Mouse (Mus musculus): ENCODE results near the gene Bcl6b. TPM values are rescaled to one million over a fixed set of nuclear protein-coding genes. Genes with fewer than 3 reads are reported as not detected.

Bcl6b gene
- polyA plus RNA-seq, 1 experiment = 1.6 TPM

GRCm38 (mm10) chr11:70218039-70218438, 11.6 kb downstream of the Bcl6b start:
- DNase-seq = no peak
- Histone ChIP-seq H3K4me1 (replicated peaks; ENCODE audit: control insufficient read depth, insufficient read depth, low read length) (peaks cover 11% of the 10 kb centered on the region), H3K27ac (ENCODE audit: control insufficient read depth, insufficient read depth, low read length) (no peak overlapping the region), H3K36me3 (ENCODE audit: control insufficient read depth, insufficient read depth, low read length) (no peaks in the 10 kb centered on the region), H3K27me3 (ENCODE audit: control insufficient read depth, insufficient read depth, low read length) (peaks cover 12% of the 10 kb centered on the region), H3K4me3 (ENCODE audit: control insufficient read depth, insufficient read depth, low read length) (no peak overlapping the region)
- TF ChIP-seq POLR2A (IDR thresholded peaks at IDR 0.05; ENCODE audit: control insufficient read depth, extremely low read depth, insufficient read depth, low read length, poor library complexity) (no peak), CTCF (IDR thresholded peaks at IDR 0.05; ENCODE audit: borderline replicate concordance, control insufficient read depth, extremely low read depth, insufficient read depth, low read length, poor library complexity) (no peak)
- WGBS = 96% methylated on average over 4 of the region's 4 CpGs

- Histone ChIP-seq H3K27ac (ENCODE audit: control insufficient read depth, insufficient read depth, low read length) (no peak overlapping the region), H3K4me1 (replicated peaks; ENCODE audit: control insufficient read depth, insufficient read depth, low read length) (peaks cover 9% of the 10 kb centered on the region), H3K36me3 (ENCODE audit: control insufficient read depth, insufficient read depth, low read length) (no peaks in the 10 kb centered on the region), H3K27me3 (ENCODE audit: control insufficient read depth, insufficient read depth, low read length) (peaks cover 12% of the 10 kb centered on the region), H3K4me3 (ENCODE audit: control insufficient read depth, insufficient read depth, low read length) (no peak overlapping the region)
- DNase-seq = no peak
- WGBS = 95% methylated on average over 3 of the region's 3 CpGs
- TF ChIP-seq CTCF (IDR thresholded peaks at IDR 0.05; ENCODE audit: borderline replicate concordance, control insufficient read depth, extremely low read depth, insufficient read depth, low read length, poor library complexity) (no peak), POLR2A (IDR thresholded peaks at IDR 0.05; ENCODE audit: control insufficient read depth, extremely low read depth, insufficient read depth, low read length, poor library complexity) (no peak)
These were observed 13.5 kb downstream of the Bcl6b start for GRCm38 (mm10) chr11:70216103-70216502.

DNA sequence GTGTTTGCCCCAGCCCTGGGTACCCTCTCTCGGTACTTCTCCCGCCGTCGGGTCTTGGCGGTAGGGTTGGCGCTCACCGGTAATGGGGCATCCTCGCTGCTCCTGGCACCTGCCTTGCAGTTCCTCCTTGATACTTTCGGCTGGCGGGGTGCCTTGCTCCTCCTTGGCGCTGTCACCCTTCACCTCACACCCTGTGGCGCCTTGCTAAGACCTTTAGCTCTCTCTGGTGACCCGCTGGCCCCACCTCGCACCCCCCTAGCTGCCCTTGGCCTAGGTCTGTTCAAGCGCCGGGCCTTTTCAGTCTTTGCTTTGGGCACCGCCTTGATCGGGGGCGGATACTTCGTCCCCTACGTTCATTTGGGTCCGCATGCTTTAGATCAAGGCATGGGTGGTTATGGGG, 14.3 kb downstream of the Bcl6b start:
- no peaks in the 10 kb centered on the region for H3K36me3 ChIP-seq (ENCODE audit: control insufficient read depth, insufficient read depth, low read length)
- TF ChIP-seq POLR2A (IDR thresholded peaks at IDR 0.05; ENCODE audit: control insufficient read depth, extremely low read depth, insufficient read depth, low read length, poor library complexity) (no peak), CTCF (IDR thresholded peaks at IDR 0.05; ENCODE audit: borderline replicate concordance, control insufficient read depth, extremely low read depth, insufficient read depth, low read length, poor library complexity) (no peak)
- H3K4me3 ChIP-seq (ENCODE audit: control insufficient read depth, insufficient read depth, low read length) = no peak overlapping the region
- peaks cover 4% of the 10 kb centered on the region for H3K4me1 ChIP-seq (replicated peaks; ENCODE audit: control insufficient read depth, insufficient read depth, low read length)
- 46% methylated on average over 22 of the region's 22 CpGs for WGBS
- H3K27me3 ChIP-seq (ENCODE audit: control insufficient read depth, insufficient read depth, low read length) = peaks cover 12% of the 10 kb centered on the region
- DNase-seq = no peak
- H3K27ac ChIP-seq (ENCODE audit: control insufficient read depth, insufficient read depth, low read length) = no peak overlapping the region

GRCm38 (mm10) chr11:70214856-70215209, 14.8 kb downstream of the Bcl6b start:
- Histone ChIP-seq H3K27ac (ENCODE audit: control insufficient read depth, insufficient read depth, low read length) (no peak overlapping the region), H3K4me1 (replicated peaks; ENCODE audit: control insufficient read depth, insufficient read depth, low read length) (no peaks in the 10 kb centered on the region), H3K36me3 (ENCODE audit: control insufficient read depth, insufficient read depth, low read length) (no peaks in the 10 kb centered on the region), H3K4me3 (ENCODE audit: control insufficient read depth, insufficient read depth, low read length) (no peak overlapping the region), H3K27me3 (ENCODE audit: control insufficient read depth, insufficient read depth, low read length) (peaks cover 12% of the 10 kb centered on the region)
- 21% methylated on average over 18 of the region's 18 CpGs for WGBS
- DNase-seq = no peak
- TF ChIP-seq POLR2A (IDR thresholded peaks at IDR 0.05; ENCODE audit: control insufficient read depth, extremely low read depth, insufficient read depth, low read length, poor library complexity) (no peak), CTCF (IDR thresholded peaks at IDR 0.05; ENCODE audit: borderline replicate concordance, control insufficient read depth, extremely low read depth, insufficient read depth, low read length, poor library complexity) (no peak)

GRCm38 (mm10) chr11:70214191-70214855, 15.3 kb downstream of the Bcl6b start:
- WGBS = 5% methylated on average over 46 of the region's 46 CpGs
- no peak for DNase-seq
- TF ChIP-seq POLR2A (IDR thresholded peaks at IDR 0.05; ENCODE audit: control insufficient read depth, extremely low read depth, insufficient read depth, low read length, poor library complexity) (no peak), CTCF (IDR thresholded peaks at IDR 0.05; ENCODE audit: borderline replicate concordance, control insufficient read depth, extremely low read depth, insufficient read depth, low read length, poor library complexity) (no peak)
- peaks cover 12% of the 10 kb centered on the region for H3K27me3 ChIP-seq (ENCODE audit: control insufficient read depth, insufficient read depth, low read length)
- H3K4me1 ChIP-seq (replicated peaks; ENCODE audit: control insufficient read depth, insufficient read depth, low read length) = no peaks in the 10 kb centered on the region
- no peak overlapping the region for H3K27ac ChIP-seq (ENCODE audit: control insufficient read depth, insufficient read depth, low read length)
- no peak overlapping the region for H3K4me3 ChIP-seq (ENCODE audit: control insufficient read depth, insufficient read depth, low read length)
- no peaks in the 10 kb centered on the region for H3K36me3 ChIP-seq (ENCODE audit: control insufficient read depth, insufficient read depth, low read length)

DNA sequence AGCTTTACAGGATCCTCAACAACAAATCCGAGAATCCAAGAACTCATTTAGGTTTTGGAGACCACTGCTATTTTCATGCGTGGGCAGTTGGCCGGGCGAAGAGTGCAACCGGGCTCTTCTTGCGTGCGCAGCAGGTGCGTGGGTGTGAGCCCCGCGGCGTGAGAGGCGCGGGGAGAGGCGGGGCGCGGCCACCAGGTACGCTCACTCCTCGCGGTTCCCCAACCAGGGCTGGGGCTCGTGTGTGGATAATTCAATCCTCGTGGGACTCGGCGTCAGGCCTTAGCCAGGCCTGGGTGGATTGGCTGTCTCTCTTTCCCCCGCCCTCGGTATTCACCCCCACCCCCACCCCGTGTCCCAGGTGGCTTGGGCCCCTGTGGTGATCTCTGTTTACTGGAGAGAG, 15.9 kb downstream of the Bcl6b start:
- no peak overlapping the region for H3K4me3 ChIP-seq (ENCODE audit: control insufficient read depth, insufficient read depth, low read length)

DNA sequence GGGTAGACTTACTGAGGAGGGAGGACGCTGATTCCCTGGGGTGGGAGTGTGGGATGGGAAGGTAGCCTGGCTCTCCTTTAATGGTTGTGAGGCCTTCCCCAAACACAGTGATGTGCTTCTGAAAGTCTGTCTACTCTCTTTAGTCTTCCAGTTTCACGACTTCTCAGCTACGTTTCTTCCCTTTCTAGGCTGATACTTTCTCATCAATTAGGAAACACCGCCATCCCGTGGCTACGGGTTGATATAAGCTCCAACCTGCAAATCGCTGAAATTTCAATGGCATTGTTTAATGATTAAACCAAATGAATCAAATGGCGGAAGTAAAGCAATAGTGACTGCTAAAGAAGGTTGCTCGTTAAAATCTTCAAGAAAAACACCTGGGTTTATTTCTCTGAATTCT, 16.7 kb downstream of the Bcl6b start:
- no peak overlapping the region for H3K4me3 ChIP-seq (ENCODE audit: control insufficient read depth, insufficient read depth, low read length)

More for the DNA sequence above, 15.9 kb downstream of the Bcl6b start:
- Histone ChIP-seq H3K27me3 (ENCODE audit: control insufficient read depth, insufficient read depth, low read length) (peaks cover 12% of the 10 kb centered on the region), H3K27ac (ENCODE audit: control insufficient read depth, insufficient read depth, low read length) (no peak overlapping the region), H3K4me1 (replicated peaks; ENCODE audit: control insufficient read depth, insufficient read depth, low read length) (no peaks in the 10 kb centered on the region), H3K36me3 (ENCODE audit: control insufficient read depth, insufficient read depth, low read length) (no peaks in the 10 kb centered on the region)
- 6% methylated on average over 26 of the region's 26 CpGs for WGBS
- no peak for TF ChIP-seq POLR2A (IDR thresholded peaks at IDR 0.05; ENCODE audit: control insufficient read depth, extremely low read depth, insufficient read depth, low read length, poor library complexity)
- no peak for TF ChIP-seq CTCF (IDR thresholded peaks at IDR 0.05; ENCODE audit: borderline replicate concordance, control insufficient read depth, extremely low read depth, insufficient read depth, low read length, poor library complexity)
- no peak for DNase-seq

More for the DNA sequence above, 16.7 kb downstream of the Bcl6b start:
- H3K36me3 ChIP-seq (ENCODE audit: control insufficient read depth, insufficient read depth, low read length) = no peaks in the 10 kb centered on the region
- H3K27me3 ChIP-seq (ENCODE audit: control insufficient read depth, insufficient read depth, low read length) = peaks cover 12% of the 10 kb centered on the region
- peak; percentile 54 for DNase-seq
- H3K27ac ChIP-seq (ENCODE audit: control insufficient read depth, insufficient read depth, low read length) = no peak overlapping the region
- H3K4me1 ChIP-seq (replicated peaks; ENCODE audit: control insufficient read depth, insufficient read depth, low read length) = no peaks in the 10 kb centered on the region
- TF ChIP-seq CTCF (IDR thresholded peaks at IDR 0.05; ENCODE audit: borderline replicate concordance, control insufficient read depth, extremely low read depth, insufficient read depth, low read length, poor library complexity) (no peak), POLR2A (IDR thresholded peaks at IDR 0.05; ENCODE audit: control insufficient read depth, extremely low read depth, insufficient read depth, low read length, poor library complexity) (no peak)
- 9% methylated on average over 9 of the region's 9 CpGs for WGBS

All from thymus, adult 2 months (tissue).